Mouse (Mus musculus) forebrain, embryonic 15.5 days (tissue): Measurements from ENCODE around the gene Raet1e. TPM values are rescaled to one million over a fixed set of nuclear protein-coding genes. Genes with fewer than 3 reads are reported as not detected.
"Not testable (repeated sequence)": the region's sequence is repeated elsewhere in the genome, so short reads cannot be mapped to it uniquely, and the experiment has no call there.

Experiments used
- ATAC-seq: fragments of 200-750 bp; cut with Nextera tagmentation; replicated peaks from 2 replicates; pipeline ENCODE4 v1.8.0; 2017; ENCODE audit warnings: mild to moderate bottlenecking, moderate TSS enrichment, moderate library complexity
- H3K27ac ChIP-seq: fragments of 300-500 bp; sonication (generic); replicated peaks from 2 replicates; pipeline ENCODE4 v1.5.1; 2015; ENCODE audit warnings: mild to moderate bottlenecking, inconsistent platforms
- H3K27me3 ChIP-seq: fragments of 300-500 bp; sonication (generic); 2 replicates; pipeline ENCODE4 v1.6.1; 2015; ENCODE audit warnings: inconsistent platforms
- H3K36me3 ChIP-seq: fragments of 300-500 bp; sonication (generic); 2 replicates; pipeline ENCODE4 v1.6.1; 2015; ENCODE audit warnings: mild to moderate bottlenecking, inconsistent platforms
- H3K4me1 ChIP-seq: fragments of 300-500 bp; sonication (generic); 2 replicates; pipeline ENCODE4 v1.6.1; 2015; ENCODE audit warnings: inconsistent platforms
- H3K4me2 ChIP-seq: fragments of 300-500 bp; sonication (generic); replicated peaks from 2 replicates; pipeline ENCODE4 v1.6.1; 2015; ENCODE audit warnings: mild to moderate bottlenecking, inconsistent platforms
- H3K4me3 ChIP-seq: fragments of 300-500 bp; sonication (generic); 2 replicates; pipeline ENCODE4 v1.5.1; 2015; ENCODE audit warnings: mild to moderate bottlenecking, inconsistent platforms
- H3K9ac ChIP-seq: fragments of 300-500 bp; sonication (generic); replicated peaks from 2 replicates; pipeline ENCODE4 v1.6.1; 2015; ENCODE audit warnings: mild to moderate bottlenecking, inconsistent platforms
- H3K9me3 ChIP-seq: fragments of 300-500 bp; sonication (generic); 2 replicates; pipeline ENCODE4 v1.6.1; 2016; ENCODE audit warnings: inconsistent platforms
- WGBS: fragments of 180-500 bp; shearing (Covaris S2); methylation state at CpG from one replicate; pipeline ENCODE4 v1.1.7; 2015; ENCODE audit warnings: mixed read lengths; 5-methylcytosine and 5-hydroxymethylcytosine counted together
- polyA plus RNA-seq: library from polyadenylated mRNA; unstranded; fragments of >200 nt; fragmentation: Nextera tagmentation; extraction: Ambion mirVana; gene quantifications from 2 replicates; pipeline ENCODE4 v1.2.1, GENCODE M21; 2015

Gene Raet1e
- polyA plus RNA-seq, 1 experiment from 2014 or later: 0.90 TPM

DNA sequence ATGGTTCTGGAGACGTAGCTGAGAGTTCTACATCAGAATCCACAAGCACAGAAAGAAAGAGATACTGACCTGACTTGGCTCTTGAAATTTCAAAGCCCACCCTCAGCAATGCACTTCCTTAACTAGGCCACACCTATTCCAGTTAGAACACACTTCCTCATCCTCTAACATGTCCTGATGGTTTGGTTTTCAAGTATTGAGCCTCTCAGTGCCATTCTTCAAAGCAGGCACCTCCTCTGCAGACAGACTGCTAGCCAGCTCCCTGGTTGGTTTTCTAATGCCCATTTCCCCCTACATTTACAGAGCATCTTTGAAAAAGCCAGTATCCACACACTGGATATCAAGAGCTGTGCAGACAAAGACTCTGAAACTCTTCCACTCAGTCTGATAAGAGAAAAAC lies 143.3 kb downstream of the Raet1e start:
- Histone ChIP-seq H3K36me3 (no peaks in the 10 kb centered on the region), H3K27ac (no peak overlapping the region), H3K4me3 (no peak overlapping the region), H3K4me1 (no peaks in the 10 kb centered on the region), H3K9me3 (no peaks in the 10 kb centered on the region), H3K27me3 (no peaks in the 10 kb centered on the region), H3K9ac (no peak overlapping the region), H3K4me2 (no peak overlapping the region)
- ATAC-seq: no peak
- 81% methylated on average over 1 of the region's 1 CpGs for WGBS

GRCm38 (mm10) chr10:22302344-22303057 lies 144.1 kb downstream of the Raet1e start:
- no peak overlapping the region for H3K4me2 ChIP-seq
- ATAC-seq: no peak
- H3K4me1 ChIP-seq: no peaks in the 10 kb centered on the region
- H3K36me3 ChIP-seq: no peaks in the 10 kb centered on the region
- no peak overlapping the region for H3K27ac ChIP-seq
- H3K9me3 ChIP-seq: no peaks in the 10 kb centered on the region
- WGBS: 80% methylated on average over 5 of the region's 5 CpGs
- H3K4me3 ChIP-seq: no peak overlapping the region
- no peak overlapping the region for H3K9ac ChIP-seq
- H3K27me3 ChIP-seq: no peaks in the 10 kb centered on the region

GRCm38 (mm10) chr10:22303736-22304135 lies 145.4 kb downstream of the Raet1e start:
- H3K27me3 ChIP-seq: no peaks in the 10 kb centered on the region
- no peaks in the 10 kb centered on the region for H3K9me3 ChIP-seq
- H3K36me3 ChIP-seq: no peaks in the 10 kb centered on the region
- no peaks in the 10 kb centered on the region for H3K4me1 ChIP-seq
- no peak overlapping the region for H3K9ac ChIP-seq
- no peak overlapping the region for H3K4me3 ChIP-seq
- H3K27ac ChIP-seq: no peak overlapping the region
- no peak overlapping the region for H3K4me2 ChIP-seq
- no peak for ATAC-seq
- WGBS: 91% methylated on average over 6 of the region's 6 CpGs

DNA sequence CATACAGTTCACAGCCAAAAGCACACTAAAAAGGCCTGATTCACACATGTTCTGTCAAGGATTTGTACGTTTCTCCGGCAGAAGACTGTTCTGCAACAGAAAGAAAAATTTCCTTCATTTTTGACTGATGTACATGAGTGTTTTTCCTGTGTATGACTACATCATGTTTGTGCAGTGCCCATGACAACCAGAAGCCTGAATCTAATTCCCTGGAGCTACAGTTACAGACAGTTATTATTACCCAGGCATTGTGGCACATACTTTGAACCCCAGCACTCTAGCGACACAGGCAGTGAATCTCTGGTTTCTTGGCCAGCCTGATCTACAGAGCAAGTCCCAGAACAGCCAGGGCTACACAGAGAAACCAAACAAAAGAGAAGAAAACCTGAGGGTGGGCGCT lies 147.4 kb downstream of the Raet1e start:
- Histone ChIP-seq H3K27ac (no peak overlapping the region), H3K36me3 (no peaks in the 10 kb centered on the region), H3K27me3 (no peaks in the 10 kb centered on the region), H3K9ac (no peak overlapping the region), H3K4me3 (no peak overlapping the region), H3K9me3 (no peaks in the 10 kb centered on the region), H3K4me1 (no peaks in the 10 kb centered on the region), H3K4me2 (no peak overlapping the region)
- WGBS: 80% methylated on average over 4 of the region's 4 CpGs
- ATAC-seq: no peak

DNA sequence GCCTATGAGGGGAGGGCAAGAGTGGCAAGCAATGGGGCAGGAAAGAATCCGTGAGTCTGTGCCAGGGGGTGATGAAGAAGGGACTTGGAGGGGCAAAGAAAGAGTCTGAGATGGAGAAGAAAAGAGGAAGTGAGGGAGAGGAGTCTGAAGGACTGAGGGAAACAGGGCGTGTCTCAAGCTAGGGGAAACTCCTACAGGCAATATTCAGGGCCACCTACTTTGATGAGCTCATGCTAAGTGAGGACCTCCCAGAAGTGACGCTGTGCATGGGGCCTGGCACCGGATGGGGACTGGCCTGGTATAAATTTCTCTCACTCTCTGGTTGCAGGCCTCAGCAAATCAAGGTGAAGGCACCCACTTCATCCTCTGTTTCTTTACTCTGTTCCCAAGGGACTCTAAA lies 148.1 kb downstream of the Raet1e start:
- no peaks in the 10 kb centered on the region for H3K36me3 ChIP-seq
- H3K9me3 ChIP-seq: no peaks in the 10 kb centered on the region
- ATAC-seq: no peak
- H3K27me3 ChIP-seq: no peaks in the 10 kb centered on the region
- no peak overlapping the region for H3K27ac ChIP-seq
- 68% methylated on average over 4 of the region's 4 CpGs for WGBS
- H3K9ac ChIP-seq: no peak overlapping the region
- H3K4me3 ChIP-seq: no peak overlapping the region
- no peaks in the 10 kb centered on the region for H3K4me1 ChIP-seq
- H3K4me2 ChIP-seq: no peak overlapping the region

DNA sequence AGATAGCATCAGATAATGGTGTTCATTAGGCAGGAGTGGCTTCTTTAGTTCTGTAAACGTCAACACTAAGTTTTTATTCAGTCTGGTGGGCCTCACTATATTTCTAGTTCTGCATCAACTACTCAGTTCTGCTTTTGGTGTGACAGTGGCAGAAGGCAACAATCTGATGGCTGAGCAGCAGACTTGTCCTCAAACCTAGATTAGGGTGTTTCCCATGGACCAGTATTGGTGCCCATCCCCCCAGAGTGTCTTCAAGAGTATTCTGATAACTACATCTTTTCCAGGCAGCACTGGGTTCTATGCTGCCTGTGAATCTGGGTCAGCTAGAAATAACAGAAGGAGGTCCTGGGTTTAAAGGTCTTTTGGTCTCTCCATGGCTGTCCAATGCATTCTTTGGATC lies 149.9 kb downstream of the Raet1e start:
- Histone ChIP-seq H3K36me3 (no peaks in the 10 kb centered on the region), H3K9me3 (no peaks in the 10 kb centered on the region), H3K27me3 (no peaks in the 10 kb centered on the region), H3K27ac (no peak overlapping the region), H3K9ac (no peak overlapping the region), H3K4me3 (no peak overlapping the region), H3K4me2 (no peak overlapping the region), H3K4me1 (no peaks in the 10 kb centered on the region)
- WGBS: 78% methylated on average over 1 of the region's 1 CpGs
- no peak for ATAC-seq

DNA sequence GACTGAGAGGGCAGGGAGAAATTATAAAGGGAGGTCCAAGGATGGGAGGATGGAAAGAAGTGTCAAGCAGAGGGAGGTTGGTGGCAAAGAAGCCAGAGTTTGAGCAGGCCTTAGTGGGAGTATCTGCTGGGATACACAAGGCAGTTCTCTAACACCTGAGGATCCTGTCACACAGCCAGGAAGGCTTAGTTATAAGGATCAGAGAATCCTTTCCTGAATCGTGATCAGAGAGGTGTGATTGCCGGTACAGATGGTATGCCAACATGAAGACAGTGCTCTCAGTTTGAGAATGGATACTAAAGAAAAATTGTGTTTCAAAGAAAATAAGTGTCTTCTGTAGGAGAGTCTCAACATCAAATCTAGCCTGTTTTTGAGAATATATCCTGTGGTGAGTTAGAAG lies 164.5 kb downstream of the Raet1e start:
- WGBS: 96% methylated on average over 2 of the region's 2 CpGs
- ATAC-seq: no peak

GRCm38 (mm10) chr10:22345721-22346120 lies 187.4 kb downstream of the Raet1e start:
- not testable (repeated sequence) for ATAC-seq, H3K27me3 ChIP-seq
- 82% methylated on average over 4 of the region's 4 CpGs for WGBS

More for the DNA sequence above, 164.5 kb downstream of the Raet1e start:
- Histone ChIP-seq H3K9me3 (no peaks in the 10 kb centered on the region), H3K9ac (no peak overlapping the region), H3K27ac (no peak overlapping the region), H3K4me2 (no peak overlapping the region), H3K4me3 (no peak overlapping the region), H3K36me3 (no peaks in the 10 kb centered on the region), H3K27me3 (no peaks in the 10 kb centered on the region), H3K4me1 (no peaks in the 10 kb centered on the region)

DNA sequence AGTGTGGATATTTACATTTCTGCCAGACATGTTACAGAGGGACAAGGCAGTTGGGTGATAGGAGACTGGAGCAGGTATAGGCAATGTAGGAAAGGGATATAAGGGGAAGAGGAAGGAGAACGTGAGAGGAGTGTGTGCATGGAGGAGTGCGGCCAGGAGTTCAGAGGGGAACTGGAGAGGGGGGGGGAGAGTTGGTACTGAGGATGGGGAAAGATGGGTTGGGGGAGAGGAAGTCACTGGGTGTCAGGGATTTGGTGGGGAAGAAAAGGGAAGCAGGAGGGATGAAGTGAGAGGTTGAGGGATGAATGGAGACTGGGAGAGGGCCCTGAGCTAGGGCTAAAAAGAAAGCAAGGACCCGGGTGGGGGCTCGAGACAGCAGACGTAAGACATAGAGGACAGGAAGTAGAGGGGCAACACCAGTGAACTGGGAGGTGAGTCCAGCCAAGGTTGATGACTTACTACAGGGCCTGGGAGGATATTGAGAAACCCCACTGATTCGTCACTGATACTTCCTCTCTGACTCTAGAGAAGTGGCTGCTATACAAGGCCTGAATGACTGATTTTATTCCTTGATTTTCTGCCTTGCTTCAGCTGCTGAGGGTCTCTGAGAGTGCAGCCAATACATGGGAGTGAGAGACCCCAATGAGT lies 195.3 kb downstream of the Raet1e start:
- H3K27ac ChIP-seq, H3K4me3 ChIP-seq, H3K9ac ChIP-seq, ATAC-seq, H3K27me3 ChIP-seq, H3K9me3 ChIP-seq, H3K4me1 ChIP-seq, H3K36me3 ChIP-seq, H3K4me2 ChIP-seq: not testable (repeated sequence)
- 84% methylated on average over 6 of the region's 6 CpGs for WGBS

More at GRCm38 (mm10) chr10:22345721-22346120, 187.4 kb downstream of the Raet1e start:
- H3K9ac ChIP-seq, H3K36me3 ChIP-seq, H3K27ac ChIP-seq, H3K4me2 ChIP-seq, H3K4me3 ChIP-seq, H3K9me3 ChIP-seq, H3K4me1 ChIP-seq: not testable (repeated sequence)

- H3K4me2 ChIP-seq, ATAC-seq, H3K36me3 ChIP-seq, H3K27ac ChIP-seq, H3K4me3 ChIP-seq, H3K9ac ChIP-seq, H3K9me3 ChIP-seq, H3K27me3 ChIP-seq, H3K4me1 ChIP-seq: not testable (repeated sequence)
- WGBS: 94% methylated on average over 2 of the region's 2 CpGs
Observed at GRCm38 (mm10) chr10:22354196-22354574, 195.8 kb downstream of the Raet1e start.

DNA sequence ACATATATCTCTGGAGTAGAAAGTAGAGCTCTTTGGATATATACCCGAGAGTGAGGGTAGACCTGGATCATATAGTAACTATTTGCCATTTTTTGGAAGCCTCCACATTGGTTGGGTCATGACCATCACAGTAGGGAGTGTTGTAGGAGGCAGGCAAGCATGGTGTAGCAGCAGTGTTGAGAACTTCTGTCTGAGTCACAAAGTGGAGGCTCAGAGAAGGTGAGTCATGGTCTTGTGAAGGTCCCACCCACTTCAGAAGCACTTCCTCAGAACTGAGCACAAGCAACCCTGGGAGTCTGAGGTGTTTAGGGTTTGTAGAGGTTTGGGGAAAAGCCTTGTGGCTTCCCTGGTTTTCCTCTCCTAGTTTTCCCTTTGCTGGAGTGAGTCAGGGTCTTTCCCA lies 199.0 kb downstream of the Raet1e start:
- not testable (repeated sequence) for H3K36me3 ChIP-seq, H3K4me1 ChIP-seq, H3K27me3 ChIP-seq, ATAC-seq, H3K9ac ChIP-seq, H3K27ac ChIP-seq, H3K4me3 ChIP-seq, H3K9me3 ChIP-seq, H3K4me2 ChIP-seq
- WGBS: 78% methylated on average over 1 of the region's 1 CpGs

DNA sequence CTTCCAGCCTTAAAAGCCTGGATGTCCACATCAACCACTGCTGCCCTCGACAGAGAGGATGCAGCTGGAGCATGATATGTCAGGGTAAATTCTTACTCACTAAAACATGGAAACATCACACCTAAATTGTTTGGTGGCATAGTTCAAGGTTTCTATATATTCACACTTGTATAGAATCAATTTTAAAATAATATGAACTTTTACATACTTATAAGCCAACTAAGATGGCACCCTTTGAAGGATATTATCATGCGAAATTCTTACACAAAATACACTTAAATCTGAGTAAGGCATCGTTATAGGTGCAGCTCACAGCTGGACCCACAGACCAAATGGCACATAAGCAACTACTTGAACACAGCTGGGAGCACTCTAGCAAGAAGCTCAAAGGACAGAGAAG lies 201.9 kb downstream of the Raet1e start, which contains the start of gene Raet1d:
Raet1d (plus strand) TSS at position 301 of the 400 bp plus-strand sequence.
- WGBS: 82% methylated on average over 3 of the region's 3 CpGs
- not testable (repeated sequence) for H3K9ac ChIP-seq, H3K27me3 ChIP-seq, H3K36me3 ChIP-seq, H3K27ac ChIP-seq, ATAC-seq, H3K4me2 ChIP-seq, H3K4me3 ChIP-seq, H3K4me1 ChIP-seq, H3K9me3 ChIP-seq

DNA sequence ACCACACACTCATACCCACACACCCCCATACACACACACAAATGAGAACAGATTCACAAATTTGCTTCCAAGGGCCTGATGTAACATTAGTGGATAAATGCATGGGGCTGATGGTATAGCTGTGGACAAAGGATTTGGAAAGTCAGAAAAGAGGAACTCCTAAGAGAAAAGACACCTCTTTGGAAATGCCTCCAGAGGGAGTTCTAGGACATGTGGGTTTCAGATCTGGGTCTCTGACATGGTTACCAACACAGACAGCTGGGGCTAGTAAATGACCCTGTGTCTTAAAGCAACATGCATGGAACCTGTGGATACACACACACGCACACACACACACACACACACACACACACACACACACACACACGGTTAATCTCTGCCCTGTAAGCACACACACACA lies 202.6 kb downstream of the Raet1e start:
- not testable (repeated sequence) for H3K4me3 ChIP-seq, H3K9ac ChIP-seq, H3K4me1 ChIP-seq, H3K27me3 ChIP-seq, H3K27ac ChIP-seq, H3K4me2 ChIP-seq, H3K36me3 ChIP-seq, ATAC-seq, H3K9me3 ChIP-seq
- WGBS: 53% methylated on average over 2 of the region's 2 CpGs
